Mouse (Mus musculus) retina, adult 2 months (tissue): ENCODE results near the gene Sntg2.

ENCODE experiments used
- DNase-seq: peaks from one replicate; pipeline ENCODE4 v3.0.0-alpha.2; 2012; ENCODE audit warnings: low read depth, low spot score

The Sntg2 gene

DNA sequence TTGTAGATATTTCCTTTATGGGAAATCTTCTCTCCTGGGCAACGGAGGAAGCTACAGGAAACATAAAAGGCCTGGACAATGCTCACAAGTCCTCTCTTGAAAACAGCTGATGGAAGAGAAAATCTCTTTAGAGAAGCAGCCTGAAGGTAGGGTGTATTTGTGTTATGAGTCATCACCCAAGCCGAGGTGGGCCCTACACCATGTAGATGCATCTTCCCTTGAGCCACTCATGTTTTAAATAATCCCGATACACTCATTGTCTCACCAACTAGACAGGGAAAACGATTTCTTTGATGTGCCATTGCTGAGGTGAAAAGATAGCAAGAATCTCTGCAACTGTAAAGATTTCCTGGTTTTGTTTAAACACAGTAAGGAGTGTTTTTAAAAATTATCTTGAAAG, 89.4 kb downstream of the Sntg2 start:
- DNase-seq, result no peak

DNA sequence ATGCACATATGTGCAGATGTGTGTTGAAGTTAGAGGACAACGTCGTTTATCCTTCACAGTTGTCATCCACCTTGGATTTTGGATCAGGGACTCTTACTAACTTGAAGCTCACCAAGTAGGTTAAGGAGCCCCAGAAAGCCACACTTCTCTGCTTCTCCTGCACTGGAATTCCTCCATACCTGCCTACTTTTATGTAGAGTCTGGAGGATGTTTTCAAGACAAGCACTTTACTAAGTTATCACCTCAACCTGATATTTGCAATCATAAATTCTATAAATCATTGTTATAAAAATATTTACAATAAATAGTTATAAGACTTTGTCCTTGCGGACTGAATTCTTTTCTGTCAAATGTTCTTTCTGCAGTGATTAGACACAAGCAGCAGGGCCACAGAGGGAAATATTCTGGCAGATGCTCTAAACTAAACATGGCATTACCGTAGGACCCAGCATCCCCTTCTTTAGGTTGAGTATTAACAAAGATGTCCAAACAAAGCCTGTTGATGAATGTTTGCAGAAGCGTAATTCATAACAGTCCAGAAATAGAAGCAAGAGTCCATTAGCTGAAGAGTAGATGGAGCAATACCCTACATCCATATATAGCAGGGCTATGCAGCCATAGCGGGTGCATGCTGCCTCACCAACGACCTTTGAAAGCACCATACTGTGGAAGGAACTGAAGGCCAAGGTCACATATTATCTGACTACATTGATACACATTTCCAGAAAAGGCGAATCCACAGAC, 100.8 kb downstream of the Sntg2 start:
- no peak for DNase-seq

DNA sequence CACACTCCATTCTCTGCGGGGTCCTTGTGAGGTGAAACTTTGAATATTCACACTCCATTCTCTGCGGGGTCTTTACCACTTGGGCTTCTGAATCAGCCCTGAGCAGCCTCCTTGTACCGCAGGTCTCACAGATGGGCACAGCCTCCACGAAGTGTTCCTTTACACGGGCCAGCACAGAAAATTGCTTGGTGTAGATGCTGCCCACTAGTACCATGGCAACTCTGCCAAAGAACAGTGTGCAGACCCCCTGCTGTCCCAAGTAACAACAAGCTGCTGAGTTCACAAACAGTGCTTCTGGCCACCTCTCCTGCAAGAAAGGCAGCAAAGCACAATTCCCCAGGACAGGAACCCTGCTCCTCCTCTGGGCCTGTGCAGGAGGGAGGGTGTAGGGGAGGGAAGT, 109.0 kb downstream of the Sntg2 start:
- DNase-seq, result no peak

DNA sequence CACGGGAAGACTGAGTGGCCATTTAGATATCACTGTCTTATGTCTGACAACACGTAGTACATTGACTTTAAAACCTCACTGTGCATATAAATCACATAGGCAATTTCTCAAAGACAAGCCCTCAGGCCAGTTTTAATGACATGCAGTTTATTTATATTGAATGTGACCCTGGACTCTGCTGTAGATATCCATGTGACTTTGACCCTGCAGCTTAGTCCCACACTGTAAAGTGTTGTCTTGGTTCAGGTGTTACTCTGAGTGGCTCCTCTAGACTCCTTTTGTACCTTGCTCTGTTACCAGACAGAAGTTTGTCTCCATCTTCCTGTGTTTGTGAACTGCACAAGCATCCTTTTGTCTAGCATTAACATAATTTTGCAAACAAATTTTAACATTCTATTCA, 112.0 kb downstream of the Sntg2 start:
- no peak for DNase-seq

DNA sequence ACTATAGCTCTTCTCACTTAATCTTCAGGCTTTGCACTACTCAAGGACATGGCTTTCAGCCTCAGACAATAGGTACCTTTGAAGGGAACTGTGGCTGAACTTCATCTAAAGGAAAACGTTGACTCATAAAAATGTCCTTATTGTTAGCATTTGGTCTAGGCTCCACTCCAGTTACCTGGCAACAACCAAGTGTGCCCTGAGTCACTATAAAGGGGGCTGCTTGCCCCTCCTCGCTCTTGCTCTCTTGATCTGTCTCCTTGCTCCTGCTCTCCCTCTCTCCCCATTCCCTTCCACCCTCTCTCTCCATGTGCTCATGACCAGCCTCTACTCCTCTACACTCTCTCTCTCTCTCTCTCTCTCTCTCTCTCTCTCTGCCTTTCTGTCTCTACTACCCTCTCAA, 114.5 kb downstream of the Sntg2 start:
- DNase-seq, result no peak

DNA sequence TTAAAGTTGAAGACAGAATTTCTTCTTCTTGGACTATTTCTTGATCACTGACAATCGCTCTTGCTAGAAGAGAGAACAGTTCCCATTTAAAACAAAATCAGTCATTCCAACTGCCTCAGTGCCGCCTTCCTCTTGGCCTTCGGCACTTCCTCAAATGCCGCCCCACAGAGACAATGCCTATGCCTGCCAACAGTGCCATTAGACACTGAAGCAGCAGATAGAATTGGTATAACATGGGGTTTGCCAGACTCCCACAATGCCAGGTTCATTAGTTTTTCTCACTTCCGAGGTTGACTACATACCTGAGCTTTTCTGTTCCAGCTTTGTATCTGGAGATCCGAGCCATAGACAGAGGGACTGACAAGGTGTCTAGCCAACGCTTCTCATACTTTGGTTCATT, 115.5 kb downstream of the Sntg2 start:
- DNase-seq, result no peak

DNA sequence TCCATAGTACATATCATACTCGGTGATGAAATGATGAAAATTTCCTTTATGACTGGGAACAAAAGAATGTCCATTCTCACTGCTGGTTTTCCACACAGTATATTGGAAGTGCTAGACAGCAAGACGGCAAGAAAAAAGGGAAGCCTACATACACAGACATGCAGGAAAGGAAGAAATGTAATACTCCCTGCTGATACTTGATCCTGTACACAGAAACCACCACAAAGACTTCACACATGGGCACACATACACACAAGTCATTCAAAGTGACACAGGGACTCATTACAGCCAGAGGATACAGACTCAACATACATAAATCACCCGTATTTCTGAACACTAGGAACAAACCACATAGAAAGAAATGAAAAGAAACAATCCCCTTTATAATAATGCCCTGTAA, 117.0 kb downstream of the Sntg2 start:
- no peak for DNase-seq

DNA sequence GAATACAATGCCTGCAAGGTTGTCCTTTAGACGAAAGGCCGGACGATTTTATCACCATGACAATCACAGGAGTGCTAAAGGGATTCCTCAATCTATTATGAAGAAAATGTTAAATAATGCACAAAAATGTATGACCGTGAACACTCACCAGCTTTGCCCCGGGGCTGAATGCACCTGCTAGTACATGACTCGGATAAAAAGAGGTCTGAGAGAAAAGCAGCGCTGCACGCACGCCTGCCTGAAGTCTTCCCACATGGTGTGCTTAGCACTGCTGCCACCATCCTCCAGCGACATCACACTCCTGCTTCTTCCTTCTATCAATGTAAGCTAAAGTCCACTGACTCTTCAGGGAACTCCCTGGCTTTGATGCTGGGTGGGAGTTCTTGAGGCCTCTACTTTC, 118.6 kb downstream of the Sntg2 start:
- DNase-seq, result no peak

DNA sequence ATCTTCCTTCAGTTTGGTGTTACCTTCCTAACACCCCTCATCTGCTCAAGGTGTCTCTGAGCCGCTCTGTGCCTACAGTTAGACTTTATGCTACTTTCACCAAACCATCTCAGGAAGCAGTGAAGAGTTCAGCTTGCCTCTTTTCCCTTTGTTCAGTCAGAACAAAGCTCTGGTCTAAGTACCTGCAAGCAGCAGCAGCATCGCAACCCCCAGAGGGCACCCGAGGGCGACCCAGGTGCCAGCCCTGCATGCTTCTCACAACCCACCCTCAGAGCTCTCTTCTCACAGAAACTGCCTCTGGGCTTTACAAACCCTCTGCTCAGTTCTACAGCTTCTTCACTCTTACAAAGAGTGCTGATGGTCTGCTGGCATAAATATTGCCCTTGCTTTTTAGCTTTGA, 120.8 kb downstream of the Sntg2 start:
- no peak for DNase-seq

DNA sequence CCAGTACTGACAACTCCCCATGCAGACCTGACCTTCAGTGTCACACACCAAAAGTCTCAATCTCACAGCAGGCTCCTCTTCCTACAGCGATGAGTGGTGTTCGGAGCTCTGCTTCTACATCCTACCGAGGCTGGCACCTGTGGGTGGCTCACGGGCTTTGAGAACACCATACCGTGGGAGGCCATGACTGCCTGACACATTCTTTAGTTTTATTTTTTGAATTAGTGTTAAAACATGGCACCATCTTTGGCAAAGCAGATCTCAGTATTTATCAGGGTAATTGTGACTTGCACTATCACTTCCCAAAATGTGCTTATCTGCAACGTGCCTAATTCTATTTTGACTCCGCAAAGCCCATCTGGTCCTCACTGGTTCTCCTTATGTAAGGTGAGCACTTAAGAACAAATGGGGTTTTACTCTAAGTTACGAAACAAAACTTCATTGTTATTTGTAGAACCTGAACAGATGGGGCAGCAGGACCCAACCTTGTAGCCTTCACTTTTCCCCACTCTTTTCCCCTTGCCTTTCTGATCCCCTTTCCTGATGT, 121.8 kb downstream of the Sntg2 start:
- no peak for DNase-seq

DNA sequence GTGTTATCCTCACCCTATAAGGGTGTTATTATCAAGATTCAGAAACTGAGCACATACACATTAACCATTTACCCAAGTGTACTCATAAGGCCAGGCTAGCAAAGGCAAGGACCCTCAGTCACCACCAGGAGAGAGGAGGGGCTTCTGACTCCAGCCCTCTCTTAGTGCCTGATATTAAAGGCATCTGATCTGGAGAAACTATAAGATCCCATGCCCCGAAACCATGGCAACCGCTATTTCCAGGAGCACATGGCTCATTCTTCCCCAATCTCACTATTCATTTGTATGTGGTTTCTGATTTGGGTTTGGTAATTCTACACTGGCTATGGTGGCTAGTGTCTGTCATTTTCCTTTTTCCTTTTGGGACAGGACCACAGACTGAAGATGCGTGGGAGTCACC, 124.1 kb downstream of the Sntg2 start:
- DNase-seq, result no peak

DNA sequence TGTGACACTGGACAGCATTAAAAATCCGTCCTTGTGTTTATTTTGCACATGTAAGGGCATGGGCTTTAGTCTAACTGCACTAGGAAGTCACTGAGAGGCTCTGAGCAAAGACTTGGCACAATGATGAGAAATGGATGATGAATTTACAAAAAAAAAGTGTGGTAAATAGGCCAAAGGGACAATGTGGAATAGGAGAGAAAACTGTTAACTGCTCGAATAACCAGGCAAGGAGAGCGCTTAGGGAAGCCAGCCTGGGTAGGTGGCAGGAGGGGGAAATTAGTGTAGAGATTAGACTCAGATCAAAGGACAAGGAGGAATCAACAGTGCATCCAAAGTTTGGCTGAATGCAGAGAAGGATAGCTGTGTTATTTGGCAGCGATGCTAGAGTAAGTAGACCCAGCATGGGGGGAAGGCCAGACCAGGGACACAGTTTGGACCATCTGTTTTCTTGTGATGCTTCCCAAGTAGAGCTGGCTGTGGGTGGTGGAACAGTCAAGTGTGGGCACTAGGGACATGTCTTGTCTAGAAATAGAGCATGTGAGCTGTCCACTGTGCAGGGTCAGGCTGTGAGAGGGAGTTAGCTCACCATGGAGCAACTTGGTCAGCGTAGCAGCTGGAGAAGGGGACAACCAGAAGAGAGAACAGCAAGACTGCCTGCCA, 126.8 kb downstream of the Sntg2 start:
- DNase-seq, result no peak

DNA sequence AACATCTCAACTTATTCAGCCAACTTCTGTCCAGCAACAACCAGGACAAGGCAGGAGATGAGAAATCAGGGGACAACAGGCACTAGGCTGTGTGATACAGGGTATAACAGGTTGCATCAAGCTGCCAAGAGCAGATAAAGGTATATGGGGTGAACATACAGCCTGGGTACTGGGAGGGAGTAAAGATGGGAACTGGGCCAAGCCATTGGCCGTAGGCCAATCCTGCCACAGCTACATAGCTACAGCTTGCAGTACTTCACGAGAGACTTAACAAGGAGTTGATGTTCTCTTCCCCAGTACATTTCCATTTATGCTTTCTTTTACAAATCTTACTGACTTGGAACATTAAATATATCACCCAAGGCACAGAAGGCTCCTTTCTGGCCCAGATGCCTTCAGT, 129.0 kb downstream of the Sntg2 start:
- DNase-seq, result no peak

DNA sequence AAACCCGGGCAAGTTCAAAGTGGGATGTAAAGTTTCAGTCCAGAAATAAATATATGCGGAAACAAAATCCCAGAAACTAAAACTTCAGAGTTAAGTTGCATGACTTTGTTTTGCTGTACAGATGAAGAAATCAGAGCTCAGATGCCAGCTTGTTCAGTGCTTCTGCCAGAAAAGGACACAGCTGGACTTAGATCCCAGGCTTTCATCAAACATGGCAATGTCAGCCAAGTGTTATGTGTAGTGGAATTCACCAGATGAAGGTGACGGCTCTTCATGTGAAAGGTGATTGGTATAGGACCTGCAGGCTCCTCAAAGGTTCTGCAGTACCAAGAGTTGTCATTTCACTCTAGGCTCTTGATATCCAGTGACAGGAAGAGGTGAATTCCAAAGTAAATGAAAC, 132.3 kb downstream of the Sntg2 start:
- DNase-seq, result no peak

DNA sequence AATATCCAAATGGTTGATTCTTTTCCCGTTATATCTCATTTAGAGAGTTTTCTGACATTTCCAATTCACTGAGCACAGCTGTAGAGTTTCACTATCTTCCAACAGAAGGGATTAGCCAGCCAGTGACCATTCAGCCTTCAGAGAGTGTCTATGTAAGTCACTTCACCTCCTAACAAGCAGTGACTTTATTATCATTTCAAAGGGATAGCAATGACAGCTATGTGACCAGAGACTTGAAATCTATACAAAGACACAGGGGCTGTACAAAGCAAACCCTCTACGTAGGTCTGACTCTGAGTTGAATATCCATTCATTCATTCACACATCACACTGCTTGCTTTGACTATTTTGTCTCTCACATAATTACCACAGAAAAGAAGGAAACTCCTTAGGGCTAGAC, 138.2 kb downstream of the Sntg2 start:
- DNase-seq, result no peak

DNA sequence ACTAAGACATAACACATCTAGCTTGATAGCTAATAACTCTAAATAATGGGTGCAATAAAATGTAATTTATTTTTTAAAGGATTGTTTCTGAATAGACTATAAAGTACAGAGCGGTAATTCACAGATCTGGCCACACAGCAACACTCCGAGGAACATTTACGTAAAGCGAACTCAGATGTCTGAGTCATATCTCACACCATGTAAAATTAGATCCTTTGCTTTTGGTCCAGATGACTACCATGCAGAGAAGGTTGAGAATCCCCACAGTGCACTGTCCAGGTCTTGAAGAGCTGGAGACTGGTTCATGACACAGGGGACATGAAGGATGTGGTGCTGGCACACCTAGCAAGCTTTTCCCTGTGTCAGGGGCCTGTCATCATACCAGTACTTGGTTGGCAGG, 145.2 kb downstream of the Sntg2 start:
- no peak for DNase-seq

DNA sequence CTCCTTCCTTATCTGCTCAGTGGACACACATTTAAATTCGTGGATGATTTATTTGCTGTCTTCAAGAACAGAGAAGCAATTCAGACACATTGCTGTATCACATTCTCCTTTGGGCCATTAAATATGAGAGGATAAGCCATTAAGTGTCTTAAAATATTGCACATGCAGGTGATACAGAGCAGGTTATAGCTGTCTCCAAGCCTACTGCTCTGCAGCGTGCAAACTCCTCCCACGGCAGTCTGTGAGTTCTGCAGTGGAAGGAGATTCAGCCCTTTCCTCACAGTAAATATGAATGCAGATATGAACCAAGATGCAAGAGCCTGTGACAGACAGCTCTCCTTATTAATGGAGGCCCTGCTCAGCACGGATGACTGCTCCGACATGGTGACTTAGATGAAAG, 146.9 kb downstream of the Sntg2 start:
- no peak for DNase-seq

DNA sequence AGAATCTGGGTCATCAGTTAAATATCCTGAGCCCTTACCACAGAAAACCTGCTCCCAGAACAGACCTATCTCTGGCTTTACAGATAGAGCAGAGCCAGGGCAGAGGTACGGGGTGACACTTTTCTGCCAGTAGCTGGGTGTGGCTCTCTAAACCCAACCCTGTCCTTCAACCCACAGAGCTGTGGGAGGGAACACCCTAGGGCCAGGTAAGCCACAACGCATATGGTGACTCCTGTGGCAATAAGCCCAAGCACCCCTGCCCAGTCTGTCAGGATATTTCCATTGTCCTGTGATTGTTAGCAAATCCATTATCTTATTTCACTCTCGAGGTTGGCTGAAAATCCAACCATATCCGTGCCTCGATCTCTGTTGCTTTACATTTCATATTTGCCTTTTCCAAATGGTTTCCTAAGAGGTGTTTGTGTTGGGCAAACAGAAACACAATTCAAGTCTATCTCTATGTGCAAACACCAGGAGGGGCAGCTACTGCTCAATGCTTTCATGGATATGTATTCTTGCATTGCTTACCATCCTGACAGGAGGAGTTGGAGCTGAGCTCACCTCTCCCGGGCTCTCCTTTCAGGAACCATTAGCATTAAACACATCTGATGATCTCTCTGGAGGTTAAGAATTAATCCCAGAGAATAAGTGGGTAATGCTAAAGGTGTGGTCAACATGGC, 156.3 kb downstream of the Sntg2 start:
- DNase-seq, result no peak

DNA sequence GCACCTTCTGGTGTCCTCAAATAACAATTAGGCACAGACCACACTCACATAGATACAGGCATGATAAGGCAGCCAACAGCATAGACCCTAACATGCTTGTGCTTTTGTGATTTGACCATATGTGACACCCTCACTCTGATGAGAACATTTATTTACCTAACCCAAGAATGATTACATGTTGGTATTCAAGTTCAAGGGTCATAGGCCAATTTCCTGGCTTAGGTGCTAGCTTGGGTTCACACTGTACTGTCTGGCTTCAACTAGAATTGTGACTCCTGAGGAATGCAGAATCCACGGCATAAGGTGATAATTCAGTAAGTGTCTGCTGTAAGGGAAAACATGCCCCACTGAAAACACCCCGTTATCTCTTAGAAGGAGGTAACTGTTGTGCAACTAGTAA, 158.4 kb downstream of the Sntg2 start:
- no peak for DNase-seq

DNA sequence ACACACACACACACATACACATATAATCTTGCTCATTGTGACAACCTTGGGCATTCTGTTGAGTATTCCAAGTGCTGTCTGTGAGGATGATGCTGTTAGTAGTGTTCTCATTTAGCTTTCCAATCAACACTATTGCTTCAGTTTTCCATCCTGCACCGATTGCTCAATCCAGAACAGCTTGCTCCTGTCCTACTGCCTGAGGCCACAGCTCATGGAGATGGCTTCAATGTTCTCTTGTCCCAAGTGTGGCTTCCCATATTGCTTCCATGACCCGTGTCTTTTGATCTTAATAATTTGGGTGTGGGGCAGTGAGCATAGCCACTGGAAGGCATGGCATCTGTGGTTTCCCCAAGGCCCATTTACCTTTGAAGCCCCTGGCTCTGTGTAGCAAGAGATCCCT, 162.8 kb downstream of the Sntg2 start:
- DNase-seq, result no peak

DNA sequence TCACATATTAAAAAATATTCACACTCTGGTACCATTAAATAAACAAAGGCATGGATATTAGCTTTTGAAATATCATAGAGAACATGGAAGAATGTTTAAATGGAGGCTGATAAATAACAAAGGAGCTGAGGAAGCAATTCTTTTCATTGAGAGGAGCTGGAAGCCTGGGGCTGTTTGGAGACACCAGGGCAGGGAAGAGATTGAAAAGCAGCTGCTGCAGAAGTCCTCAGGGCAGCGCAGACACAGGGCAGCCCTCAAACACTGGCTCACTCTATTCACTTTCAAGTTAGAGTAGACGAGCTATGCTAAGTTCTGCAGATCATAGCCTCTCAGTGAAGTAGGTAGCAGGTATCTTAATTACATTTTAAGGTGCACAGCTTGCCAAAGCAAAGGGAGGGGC, 164.6 kb downstream of the Sntg2 start:
- no peak for DNase-seq

DNA sequence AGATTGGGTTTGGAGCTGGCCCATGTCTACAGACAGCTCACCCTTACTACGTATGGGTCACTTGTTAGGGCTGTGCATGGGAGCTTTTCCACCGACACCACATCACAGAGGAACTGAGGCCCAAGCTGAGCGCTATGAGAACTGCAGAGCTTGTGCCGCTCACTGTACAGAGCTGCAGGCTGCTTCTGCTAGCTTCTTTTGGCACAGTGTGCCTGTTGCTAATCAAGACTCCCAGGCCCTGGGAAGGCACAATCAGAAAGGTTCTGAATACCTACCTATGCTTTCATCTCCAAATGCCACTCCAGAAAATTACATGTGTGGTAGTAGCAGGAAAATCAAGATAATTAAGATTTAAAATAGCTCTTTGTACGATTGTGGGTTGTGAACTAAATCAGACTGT, 165.1 kb downstream of the Sntg2 start:
- no peak for DNase-seq

DNA sequence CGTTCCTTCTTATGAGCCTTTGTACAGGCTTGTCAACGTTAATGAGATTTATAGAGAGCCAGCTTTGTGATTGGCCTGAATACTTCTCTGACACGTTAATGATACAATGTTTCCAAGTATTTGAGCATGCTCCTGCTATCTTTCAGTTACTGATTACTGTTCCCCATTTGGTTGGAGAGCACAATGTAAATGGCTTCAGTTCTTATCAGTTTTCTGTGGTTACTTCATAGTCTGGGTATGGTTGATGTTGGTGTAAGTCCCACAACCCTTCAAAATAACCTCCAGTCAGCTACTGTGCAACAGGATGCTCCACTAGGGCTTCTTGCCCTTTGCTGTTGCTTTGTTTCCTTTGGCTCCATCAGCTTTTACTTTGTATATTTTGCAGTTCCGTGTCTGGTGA, 168.7 kb downstream of the Sntg2 start:
- no peak for DNase-seq
